ENCODE assay signal across 28 mouse cellular contexts in genomic region chr5:4894988-4895387, GRCm38 (mm10).
DNase-seq lines count a peak whose midpoint lies in the region; ATAC-seq and TF ChIP-seq lines count a peak whose summit lies in the region.
"Had no signal": no experiment of that assay in that cellular context is flagged by ENCODE, and none has a peak within 500 bp of the region (broad histone marks: within the 10 kb centered on the region; RNA-seq: fewer than 3 reads in every experiment).

No protein-coding gene starts in this region.

- no peak overlapping the region for H3K9ac ChIP-seq in forebrain, postnatal 0 days
- H3K9ac ChIP-seq in forebrain, embryonic 16.5 days (replicated peaks; ENCODE audit: low read depth, low read length): no peak overlapping the region
- H3K9ac ChIP-seq in embryonic facial prominence, embryonic 13.5 days: no peak overlapping the region
- H3K9ac ChIP-seq in midbrain, postnatal 0 days (replicated peaks; ENCODE audit: low read length, poor library complexity, severe bottlenecking): no peak overlapping the region
- H3K9ac ChIP-seq: heart, embryonic 12.5 days; hindbrain, embryonic 15.5 days; limb, embryonic 13.5 days; liver, embryonic 12.5 days; liver, postnatal 0 days; neural tube, embryonic 13.5 days had no signal

- H3K4me3 ChIP-seq in forebrain, postnatal 0 days (ENCODE audit: low read depth, low read length): no peak overlapping the region
- no peak overlapping the region for H3K4me3 ChIP-seq in forebrain, embryonic 16.5 days (replicated peaks; ENCODE audit: low read length)
- no peak overlapping the region for H3K4me3 ChIP-seq in embryonic facial prominence, embryonic 10.5 days
- H3K4me3 ChIP-seq in embryonic facial prominence, embryonic 13.5 days: no peak overlapping the region
- no peak overlapping the region for H3K4me3 ChIP-seq in midbrain, postnatal 0 days (ENCODE audit: low read depth, low read length)
- H3K4me3 ChIP-seq: heart, adult 2 months; heart, embryonic 12.5 days; hindbrain, embryonic 15.5 days; left cerebral cortex, adult 2 months; limb, embryonic 13.5 days; liver, embryonic 12.5 days; neural tube, embryonic 13.5 days had no signal

- no peak overlapping the region for H3K27ac ChIP-seq in forebrain, postnatal 0 days (ENCODE audit: low read depth, low read length)
- no peak overlapping the region for H3K27ac ChIP-seq in forebrain, embryonic 16.5 days (ENCODE audit: low read length)
- H3K27ac ChIP-seq in embryonic facial prominence, embryonic 10.5 days (replicated peaks): peak overlapping the region; percentile 67
- peak overlapping the region; percentile 24; the same call in 1 of the 2 replicates for H3K27ac ChIP-seq in embryonic facial prominence, embryonic 13.5 days
- H3K27ac ChIP-seq in midbrain, postnatal 0 days (ENCODE audit: low read depth, low read length): peak overlapping the region; percentile 43; the same call in 1 of the 2 replicates
- H3K27ac ChIP-seq: heart, adult 2 months; hindbrain, embryonic 15.5 days; left cerebral cortex, adult 2 months; limb, embryonic 13.5 days; liver, embryonic 12.5 days; neural tube, embryonic 13.5 days had no signal

- H3K27me3 ChIP-seq in forebrain, postnatal 0 days (ENCODE audit: insufficient read depth, low read length): no peaks in the 10 kb centered on the region
- no peaks in the 10 kb centered on the region for H3K27me3 ChIP-seq in forebrain, embryonic 16.5 days (replicated peaks; ENCODE audit: control insufficient read depth, insufficient read depth, low read length)
- no peaks in the 10 kb centered on the region for H3K27me3 ChIP-seq in embryonic facial prominence, embryonic 10.5 days (replicated peaks; ENCODE audit: low read depth, poor library complexity, severe bottlenecking)
- no peaks in the 10 kb centered on the region for H3K27me3 ChIP-seq in embryonic facial prominence, embryonic 13.5 days
- H3K27me3 ChIP-seq in midbrain, postnatal 0 days (ENCODE audit: insufficient read depth, low read length): no peaks in the 10 kb centered on the region
- H3K27me3 ChIP-seq: heart, embryonic 12.5 days; hindbrain, embryonic 15.5 days; limb, embryonic 13.5 days; liver, embryonic 12.5 days; neural tube, embryonic 13.5 days had no signal

- TF ChIP-seq CTCF in forebrain, postnatal 0 days (IDR thresholded peaks at IDR 0.05; ENCODE audit: low read depth): no peak
- no peak for TF ChIP-seq CTCF in midbrain, postnatal 0 days (IDR thresholded peaks at IDR 0.05)

- H3K4me2 ChIP-seq in forebrain, postnatal 0 days (ENCODE audit: low read depth): no peak overlapping the region
- H3K4me2 ChIP-seq in forebrain, embryonic 16.5 days (ENCODE audit: low read length): no peak overlapping the region
- no peak overlapping the region for H3K4me2 ChIP-seq in embryonic facial prominence, embryonic 13.5 days
- H3K4me2 ChIP-seq in midbrain, postnatal 0 days (ENCODE audit: low read depth, low read length, poor library complexity, severe bottlenecking): no peak overlapping the region
- H3K4me2 ChIP-seq: heart, embryonic 12.5 days; hindbrain, embryonic 15.5 days; limb, embryonic 13.5 days; liver, embryonic 12.5 days; neural tube, embryonic 13.5 days had no signal

- WGBS in forebrain, postnatal 0 days: 42% methylated on average over 3 of the region's 3 CpGs
- WGBS in forebrain, embryonic 16.5 days: 57% methylated on average over 3 of the region's 3 CpGs
- WGBS in embryonic facial prominence, embryonic 10.5 days: 62% methylated on average over 3 of the region's 3 CpGs
- WGBS in embryonic facial prominence, embryonic 13.5 days: 44% methylated on average over 3 of the region's 3 CpGs
- 63% methylated on average over 3 of the region's 3 CpGs for WGBS in midbrain, postnatal 0 days

- DNase-seq in forebrain, postnatal 0 days: no peak
- DNase-seq in embryonic facial prominence, embryonic 10.5 days (ENCODE audit: low spot score): peak; percentile 17
- no peak for DNase-seq in midbrain, postnatal 0 days (ENCODE audit: low spot score)
- no peak for DNase-seq in urinary bladder, postnatal 25 days (ENCODE audit: low spot score)
- DNase-seq: adrenal gland, adult 8-10 months; B cell, adult 2 months; cerebellum, adult 18-20 months; cerebellum, postnatal 10 days; heart, adult 2 months; heart, postnatal 4 days; kidney, adult 11 months; kidney, postnatal 14 days; layer of hippocampus, adult 9-11 months; liver, postnatal 0 days; lung, postnatal 36 days; right cerebral cortex, postnatal 4 days; thymus, adult 2 months; thymus, postnatal 36 days had no signal

- no peaks in the 10 kb centered on the region for H3K9me3 ChIP-seq in forebrain, postnatal 0 days (ENCODE audit: low read length)
- H3K9me3 ChIP-seq in forebrain, embryonic 16.5 days (ENCODE audit: control insufficient read depth, low read length): no peaks in the 10 kb centered on the region
- H3K9me3 ChIP-seq in embryonic facial prominence, embryonic 10.5 days: no peaks in the 10 kb centered on the region
- no peaks in the 10 kb centered on the region for H3K9me3 ChIP-seq in embryonic facial prominence, embryonic 13.5 days
- H3K9me3 ChIP-seq in midbrain, postnatal 0 days (ENCODE audit: low read length): no peaks in the 10 kb centered on the region
- H3K9me3 ChIP-seq: heart, embryonic 12.5 days; hindbrain, embryonic 15.5 days; limb, embryonic 13.5 days; liver, embryonic 12.5 days; neural tube, embryonic 13.5 days had no signal

- no peaks in the 10 kb centered on the region for H3K36me3 ChIP-seq in forebrain, postnatal 0 days (ENCODE audit: insufficient read depth)
- H3K36me3 ChIP-seq in forebrain, embryonic 16.5 days (ENCODE audit: control insufficient read depth, insufficient read depth): no peaks in the 10 kb centered on the region
- H3K36me3 ChIP-seq in embryonic facial prominence, embryonic 10.5 days (replicated peaks): no peaks in the 10 kb centered on the region
- no peaks in the 10 kb centered on the region for H3K36me3 ChIP-seq in embryonic facial prominence, embryonic 13.5 days
- H3K36me3 ChIP-seq in midbrain, postnatal 0 days (ENCODE audit: insufficient read depth, low read length): no peaks in the 10 kb centered on the region
- H3K36me3 ChIP-seq: heart, embryonic 12.5 days; hindbrain, embryonic 15.5 days; limb, embryonic 13.5 days; liver, embryonic 12.5 days; neural tube, embryonic 13.5 days had no signal

- ATAC-seq in forebrain, postnatal 0 days: peak; percentile 52
- no peak for ATAC-seq in forebrain, embryonic 16.5 days
- ATAC-seq in embryonic facial prominence, embryonic 13.5 days (ENCODE audit: insufficient number of reproducible peaks, insufficient read depth, low FRiP score, low TSS enrichment, low read depth): no peak
- ATAC-seq in midbrain, postnatal 0 days (ENCODE audit: low FRiP score): no peak
- ATAC-seq: activated CD4-positive, CD25-positive, alpha-beta regulatory T cell, adult 4 months; inflammation-experienced regulatory T-cells, adult 6 months; liver, embryonic 12.5 days; liver, postnatal 0 days had no signal

- no peaks in the 10 kb centered on the region; the same call in 1 of the 2 replicates for H3K4me1 ChIP-seq in forebrain, postnatal 0 days (ENCODE audit: insufficient read depth)
- H3K4me1 ChIP-seq in forebrain, embryonic 16.5 days (replicated peaks; ENCODE audit: control insufficient read depth, insufficient read depth, low read length): peaks cover 20% of the 10 kb centered on the region
- H3K4me1 ChIP-seq in embryonic facial prominence, embryonic 10.5 days: peaks cover 39% of the 10 kb centered on the region
- peaks cover 29% of the 10 kb centered on the region for H3K4me1 ChIP-seq in embryonic facial prominence, embryonic 13.5 days
- peaks cover 8% of the 10 kb centered on the region for H3K4me1 ChIP-seq in midbrain, postnatal 0 days (ENCODE audit: insufficient read depth, low read length)
- H3K4me1 ChIP-seq: heart, embryonic 12.5 days; liver, embryonic 12.5 days had no signal

Comparison
In these comparisons a context has a peak if more than half of its experiments do, and no peak if none do; other contexts are left out.
1. H3K27ac ChIP-seq: peak in embryonic facial prominence, embryonic 10.5 days (single experiment), embryonic facial prominence, embryonic 13.5 days (single experiment) and midbrain, postnatal 0 days (single experiment); none in forebrain, postnatal 0 days (single experiment) and forebrain, embryonic 16.5 days (single experiment).